Mouse (Mus musculus): Measurements from ENCODE around the gene Zfp219.

Gene Zfp219

DNA sequence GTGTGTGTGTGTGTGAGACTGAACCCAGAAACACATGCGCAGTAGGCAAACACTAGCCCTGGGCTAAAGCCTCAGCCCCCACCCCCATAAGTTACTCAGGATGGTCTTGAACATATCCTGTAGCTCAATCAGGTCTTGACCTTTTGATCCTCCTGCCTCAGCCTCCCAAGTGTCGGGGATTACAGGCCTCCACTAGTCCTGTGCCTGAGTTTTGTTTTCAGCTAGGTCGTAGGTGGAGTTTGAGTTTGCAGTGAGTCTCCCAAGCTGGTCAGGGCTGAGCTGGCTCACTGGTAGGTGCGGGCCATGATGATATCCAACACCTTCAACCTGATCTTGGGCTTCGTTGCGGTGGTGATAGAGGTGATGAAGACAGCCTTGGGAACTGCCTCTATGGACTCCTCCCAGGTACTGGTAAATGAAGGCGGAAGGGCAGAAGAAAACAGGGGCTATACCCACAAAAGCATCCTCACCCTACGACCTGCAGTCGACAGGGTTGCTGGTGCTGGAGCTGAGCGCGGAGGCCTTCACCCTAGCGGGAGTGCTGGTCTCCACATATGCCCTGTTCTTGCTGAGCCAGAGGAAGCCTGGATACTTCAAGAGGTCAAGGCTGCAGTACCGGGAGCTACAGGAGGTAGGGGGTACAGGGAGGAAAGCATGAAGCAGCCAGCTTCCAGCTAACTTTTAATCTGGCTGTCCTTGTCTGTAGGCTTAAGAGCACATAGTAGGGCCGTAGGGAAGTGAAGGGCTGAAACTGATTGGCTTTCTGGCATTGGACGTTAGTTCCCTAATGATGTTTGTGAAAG, 2.1 kb downstream of the Zfp219 start:
- DNase-seq (ENCODE audit: low spot score) = no peak

DNA sequence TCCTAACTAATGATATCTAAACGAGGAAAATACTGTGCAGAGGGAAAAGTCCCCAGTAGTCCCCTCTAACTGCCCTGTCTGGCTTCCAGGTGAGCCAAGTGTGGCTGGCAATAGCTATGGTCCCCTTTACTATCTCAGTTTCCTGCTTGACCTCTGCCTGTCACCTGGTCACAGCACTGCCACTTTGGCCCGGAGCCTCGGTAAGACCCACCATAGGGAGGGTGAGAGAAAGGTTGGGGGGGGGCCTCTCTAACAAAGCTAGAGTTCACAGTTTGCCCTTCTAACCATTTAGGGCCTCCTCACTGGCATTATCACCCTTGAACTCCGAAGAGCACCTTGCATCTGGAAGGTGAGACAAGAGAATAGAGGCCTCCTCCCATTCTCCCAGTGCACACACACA, 2.9 kb downstream of the Zfp219 start:
- no peak for DNase-seq (ENCODE audit: low spot score)

DNA sequence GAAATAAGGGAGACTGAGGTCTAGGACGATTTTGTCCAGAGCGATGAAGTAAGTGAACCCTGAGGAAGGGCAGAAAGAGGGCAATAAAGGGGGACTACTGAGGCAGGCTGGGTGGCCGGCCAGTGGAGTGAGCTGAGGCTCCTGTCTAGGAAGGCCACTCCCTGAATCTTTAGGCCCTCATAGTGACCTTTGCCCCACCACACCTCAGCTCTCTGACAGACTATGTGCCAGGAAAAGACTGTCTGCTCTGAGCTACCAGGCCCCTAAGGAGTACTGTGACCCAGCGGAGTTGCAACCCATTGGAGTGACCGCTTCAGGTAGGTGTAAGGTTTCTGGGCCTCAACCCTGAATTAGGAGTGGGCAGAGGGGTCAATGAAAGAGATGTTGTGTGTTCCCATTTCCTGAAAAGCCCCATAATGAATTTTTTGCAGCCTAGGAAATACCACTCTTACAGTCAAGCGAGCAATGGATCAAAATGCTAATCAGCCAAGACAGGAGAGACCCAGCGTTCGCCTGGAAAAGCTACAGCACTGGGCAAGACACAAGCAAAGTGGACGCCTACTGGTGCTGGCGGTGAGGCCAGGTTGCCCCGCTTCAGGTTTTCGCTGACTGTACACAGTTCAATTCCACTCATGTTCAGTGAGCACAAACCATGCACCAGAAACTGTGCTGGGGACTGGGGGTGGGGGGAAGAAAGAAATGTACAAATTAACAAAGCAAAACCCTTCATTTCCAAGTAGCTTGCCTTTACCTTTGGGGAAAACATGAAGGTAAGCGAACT, 3.7 kb downstream of the Zfp219 start:
- DNase-seq (ENCODE audit: low spot score) = no peak

- DNase-seq (ENCODE audit: low spot score) = no peak
These were observed 5.0 kb downstream of the Zfp219 start, which contains the start of gene Tmem253 for GRCm38 (mm10) chr14:52015445-52016100. Gene Tmem253 (plus strand): TSS chr14:52015658.

GRCm38 (mm10) chr14:52014761-52015311, 5.7 kb downstream of the Zfp219 start:
- peak; percentile 71 for DNase-seq (ENCODE audit: low spot score)

GRCm38 (mm10) chr14:52014271-52014760, 6.2 kb downstream of the Zfp219 start:
- DNase-seq (ENCODE audit: low spot score) = no peak

GRCm38 (mm10) chr14:52013771-52014219, 6.7 kb downstream of the Zfp219 start:
- peak; percentile 59 for DNase-seq (ENCODE audit: low spot score)

DNA sequence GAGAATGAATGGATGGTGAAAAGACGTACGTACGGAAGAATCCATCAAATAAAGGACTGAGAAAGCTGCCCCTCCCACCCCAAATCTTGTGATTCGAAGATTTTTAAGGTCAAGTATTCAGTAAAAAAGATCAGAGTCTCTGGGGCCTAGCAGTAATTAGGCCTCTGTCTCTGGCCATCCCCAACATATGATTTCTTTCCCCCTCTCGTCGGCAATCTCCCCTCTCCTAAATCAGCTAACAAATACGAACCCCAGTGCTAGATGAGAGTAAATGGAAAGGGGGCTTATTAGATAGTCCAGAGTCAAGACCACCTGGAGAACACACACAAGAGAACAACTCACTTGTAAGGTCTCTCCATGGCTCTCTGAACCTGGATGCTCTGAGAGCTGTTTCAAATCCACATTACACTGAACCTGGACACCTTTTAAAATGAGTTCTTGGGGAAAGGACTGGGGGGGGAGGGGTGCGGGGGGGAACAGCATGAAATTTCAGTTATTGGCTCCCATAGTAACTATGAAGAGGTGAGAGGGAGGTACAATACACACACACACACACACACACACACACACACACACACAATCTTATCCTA, 7.4 kb downstream of the Zfp219 start:
- DNase-seq (ENCODE audit: low spot score) = no peak

DNA sequence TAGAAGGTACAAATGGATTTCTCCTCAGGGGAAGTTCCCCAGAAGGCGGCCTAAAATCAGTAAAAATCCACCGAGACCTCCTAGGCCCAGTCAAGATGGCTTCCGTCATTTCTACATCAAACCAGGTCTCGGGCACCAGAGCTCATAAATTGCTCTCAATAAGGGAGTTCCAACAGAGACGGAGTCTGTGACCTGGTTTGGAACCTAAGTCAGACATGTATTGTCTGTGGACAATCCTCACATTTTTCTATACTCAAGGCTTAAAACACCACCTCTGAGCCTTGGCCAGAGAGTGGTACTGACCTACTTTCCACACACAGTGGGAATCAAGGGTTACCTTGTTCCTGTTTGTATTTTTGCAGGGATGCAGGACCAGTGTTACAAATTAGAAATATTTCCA, 8.0 kb downstream of the Zfp219 start:
- no peak for DNase-seq (ENCODE audit: low spot score)

- no peak for DNase-seq (ENCODE audit: low spot score)
These were observed 8.4 kb downstream of the Zfp219 start for GRCm38 (mm10) chr14:52012085-52012484.

DNA sequence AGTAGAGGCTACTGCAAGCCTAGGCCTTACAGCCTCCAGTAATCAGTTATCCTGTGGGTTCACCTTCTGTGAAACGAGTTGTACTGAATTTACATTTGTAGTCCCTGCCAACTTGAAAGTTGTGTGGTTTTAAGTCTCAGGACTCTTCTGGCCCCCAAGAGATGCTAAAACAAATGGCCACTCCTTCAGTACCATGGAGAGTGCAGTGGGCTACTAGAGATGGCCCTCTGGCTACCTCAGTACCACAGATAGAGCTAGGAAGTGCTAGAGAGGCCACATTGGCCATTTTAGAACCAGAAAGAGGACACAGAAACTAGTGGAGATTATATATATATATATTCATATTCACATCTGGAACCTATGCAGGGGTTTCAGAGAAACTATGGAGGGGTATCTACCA, 8.8 kb downstream of the Zfp219 start:
- DNase-seq (ENCODE audit: low spot score) = no peak

GRCm38 (mm10) chr14:52010446-52011111, 10.0 kb downstream of the Zfp219 start:
- DNase-seq (ENCODE audit: low spot score) = no peak

- no peak for DNase-seq (ENCODE audit: low spot score)
These were observed 10.7 kb downstream of the Zfp219 start for GRCm38 (mm10) chr14:52009841-52010240.

GRCm38 (mm10) chr14:52009361-52009760, 11.2 kb downstream of the Zfp219 start:
- DNase-seq (ENCODE audit: low spot score) = no peak

GRCm38 (mm10) chr14:52008321-52009203, 12.0 kb downstream of the Zfp219 start:
- DNase-seq (ENCODE audit: low spot score) = peak; percentile 87

DNA sequence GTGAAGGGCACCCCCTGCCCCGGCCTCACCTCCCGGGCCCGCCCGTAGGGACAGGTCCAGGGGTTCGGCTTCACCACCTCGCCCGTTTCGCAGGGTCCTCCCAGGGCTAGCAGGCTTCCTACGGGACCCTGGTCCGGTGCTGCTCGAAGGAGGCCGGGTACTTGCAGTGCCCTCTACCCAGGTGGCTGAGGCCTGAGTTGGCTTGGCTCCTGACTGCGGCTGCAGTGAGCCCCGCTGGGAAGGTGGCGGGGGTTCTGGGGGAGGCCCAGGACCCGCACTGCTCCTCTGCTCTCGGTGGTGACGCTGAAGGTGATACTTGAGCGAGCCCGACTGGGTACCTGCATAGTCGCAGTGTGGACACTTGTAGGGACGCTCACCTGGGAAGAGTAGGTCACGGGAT, 13.8 kb downstream of the Zfp219 start:
- no peak for DNase-seq (ENCODE audit: low spot score)

DNA sequence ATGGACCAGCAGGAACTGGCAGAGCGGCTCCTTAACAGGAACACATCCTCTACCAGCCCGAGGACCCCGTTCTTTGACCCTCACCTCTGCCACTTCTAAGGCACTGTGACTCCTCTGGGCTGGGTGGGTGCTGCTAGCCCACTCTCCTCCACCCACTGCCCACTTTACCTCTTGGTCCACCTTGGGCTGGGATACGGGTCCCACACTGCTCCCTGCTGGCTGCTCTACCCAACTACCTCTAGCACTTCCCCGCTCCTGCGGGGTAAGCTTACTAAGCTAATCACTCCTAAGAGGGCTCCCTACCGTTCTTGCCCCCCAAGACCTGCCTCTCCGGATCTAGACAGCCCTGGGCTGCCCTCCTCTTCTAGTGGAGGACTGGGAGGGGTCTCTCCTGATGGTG, 14.3 kb downstream of the Zfp219 start:
- DNase-seq (ENCODE audit: low spot score) = no peak

DNA sequence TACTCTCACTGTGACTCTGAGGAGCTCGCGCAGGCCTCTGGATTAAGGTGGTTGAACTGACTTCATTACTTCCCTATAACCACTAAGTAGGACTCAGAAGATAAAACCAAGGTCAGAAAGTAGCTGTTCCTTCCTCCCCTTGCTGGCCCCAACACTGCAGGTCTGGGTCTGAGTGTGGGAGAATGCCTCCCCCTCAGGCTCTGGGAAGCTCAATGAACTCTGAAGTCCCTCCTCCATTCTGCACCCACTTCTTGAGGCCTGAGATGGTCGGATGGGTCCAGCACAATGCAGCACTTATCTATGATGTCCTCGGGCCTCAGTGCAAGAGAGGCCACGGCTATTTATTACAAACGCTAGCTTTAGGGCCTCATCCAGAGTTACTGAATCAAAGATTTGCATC, 14.9 kb downstream of the Zfp219 start:
- peak; percentile 84 for DNase-seq (ENCODE audit: low spot score)

- DNase-seq (ENCODE audit: low spot score) = no peak
These were observed 15.4 kb downstream of the Zfp219 start for GRCm38 (mm10) chr14:52005141-52005540.

DNA sequence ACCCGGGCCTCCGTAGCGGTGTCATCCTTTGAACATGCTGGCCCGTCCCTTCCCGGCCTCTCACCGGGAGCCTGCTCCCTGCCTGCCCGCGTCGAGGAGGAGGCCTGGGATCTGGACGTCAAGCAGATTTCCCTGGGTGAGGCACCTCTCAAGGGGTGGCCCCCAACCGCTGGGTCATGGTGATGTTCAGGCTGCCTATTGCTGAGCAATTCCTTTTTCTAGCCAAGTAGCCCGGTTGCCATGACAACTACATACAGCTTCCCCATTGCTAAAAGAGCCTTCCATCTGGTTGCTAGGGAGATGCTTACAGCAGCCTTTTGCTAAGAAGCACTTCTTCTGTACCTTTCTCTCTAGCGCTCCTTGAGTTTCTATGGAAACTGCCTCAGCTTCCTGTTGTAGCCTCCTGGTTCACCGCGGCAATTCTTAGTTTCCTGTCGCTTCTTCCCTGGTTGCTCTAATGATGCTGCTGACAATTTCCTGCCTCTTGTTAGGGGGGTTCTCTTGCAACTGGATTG, 16.5 kb downstream of the Zfp219 start:
- DNase-seq (ENCODE audit: low spot score) = no peak

All from testis, postnatal 14 days (tissue).